Mouse (Mus musculus): Measurements from ENCODE around the gene Lztfl1. TPM values are rescaled to one million over a fixed set of nuclear protein-coding genes. Genes with fewer than 3 reads are reported as not detected.
"Not testable (repeated sequence)": the region's sequence is repeated elsewhere in the genome, so short reads cannot be mapped to it uniquely, and the experiment has no call there.

The Lztfl1 gene
- polyA plus RNA-seq, 1 experiment from 2014 or later: 62.5 TPM

DNA sequence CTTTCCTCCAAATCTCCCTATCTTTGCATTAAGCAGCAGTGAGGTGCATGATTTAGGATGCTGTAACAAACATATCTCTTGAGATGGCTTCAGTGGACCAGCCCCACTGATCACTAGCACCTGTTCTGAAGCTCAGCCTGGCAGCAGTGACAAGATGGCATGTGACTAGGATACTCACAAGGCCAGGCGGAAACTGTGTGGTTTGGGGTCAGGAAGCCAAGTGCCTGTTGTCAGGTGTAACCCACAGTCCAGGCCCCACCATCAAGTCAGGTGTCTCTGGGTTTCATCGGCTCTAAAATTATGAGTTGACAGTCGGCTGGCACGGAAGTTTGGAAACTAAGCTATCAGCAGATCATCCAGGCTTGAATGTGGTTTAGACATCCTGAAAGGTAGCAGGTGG is 36.8 kb upstream of the Lztfl1 start:
- H3K9me3 ChIP-seq (replicated peaks; ENCODE audit: control insufficient read depth, low read length): no peaks in the 10 kb centered on the region
- ATAC-seq (no peak), DNase-seq (ENCODE audit: low spot score) (no peak)
- no peaks in the 10 kb centered on the region for H3K4me1 ChIP-seq (ENCODE audit: control insufficient read depth, insufficient read depth, low read length)
- H3K27me3 ChIP-seq (replicated peaks; ENCODE audit: control insufficient read depth, insufficient read depth, low read length): no peaks in the 10 kb centered on the region
- no peak overlapping the region for H3K4me2 ChIP-seq (ENCODE audit: low read length)
- H3K4me3 ChIP-seq (ENCODE audit: low read depth, low read length): no peak overlapping the region
- no peaks in the 10 kb centered on the region for H3K36me3 ChIP-seq (ENCODE audit: control insufficient read depth, insufficient read depth, low read length)
- H3K9ac ChIP-seq (ENCODE audit: low read length): no peak overlapping the region
- no peak overlapping the region for H3K27ac ChIP-seq (ENCODE audit: low read depth, low read length)
- 92% methylated on average over 4 of the region's 4 CpGs for WGBS

GRCm38 (mm10) chr9:123749687-123750086 is 32.2 kb upstream of the Lztfl1 start:
- not testable (repeated sequence) for H3K9me3 ChIP-seq (replicated peaks; ENCODE audit: control insufficient read depth, low read length); H3K27me3 ChIP-seq (replicated peaks; ENCODE audit: control insufficient read depth, insufficient read depth, low read length); ATAC-seq; H3K4me3 ChIP-seq (ENCODE audit: low read depth, low read length); DNase-seq (ENCODE audit: low spot score); H3K4me2 ChIP-seq (ENCODE audit: low read length); H3K9ac ChIP-seq (ENCODE audit: low read length); H3K36me3 ChIP-seq (ENCODE audit: control insufficient read depth, insufficient read depth, low read length); H3K27ac ChIP-seq (ENCODE audit: low read depth, low read length); H3K4me1 ChIP-seq (ENCODE audit: control insufficient read depth, insufficient read depth, low read length)
- WGBS: 91% methylated on average over 7 of the region's 8 CpGs

GRCm38 (mm10) chr9:123740799-123741198 is 23.3 kb upstream of the Lztfl1 start:
- no peak overlapping the region for H3K27ac ChIP-seq (ENCODE audit: low read depth, low read length)
- no peaks in the 10 kb centered on the region for H3K36me3 ChIP-seq (ENCODE audit: control insufficient read depth, insufficient read depth, low read length)
- ATAC-seq (no peak), DNase-seq (ENCODE audit: low spot score) (no peak)
- WGBS: 88% methylated on average over 4 of the region's 4 CpGs
- H3K9ac ChIP-seq (ENCODE audit: low read length): no peak overlapping the region
- H3K4me1 ChIP-seq (ENCODE audit: control insufficient read depth, insufficient read depth, low read length): no peaks in the 10 kb centered on the region
- no peaks in the 10 kb centered on the region for H3K27me3 ChIP-seq (replicated peaks; ENCODE audit: control insufficient read depth, insufficient read depth, low read length)
- H3K9me3 ChIP-seq (replicated peaks; ENCODE audit: control insufficient read depth, low read length): no peaks in the 10 kb centered on the region
- no peak overlapping the region for H3K4me2 ChIP-seq (ENCODE audit: low read length)
- no peak overlapping the region for H3K4me3 ChIP-seq (ENCODE audit: low read depth, low read length)

GRCm38 (mm10) chr9:123734133-123734532 is 16.6 kb upstream of the Lztfl1 start:
- Histone ChIP-seq H3K27ac (ENCODE audit: low read depth, low read length) (no peak overlapping the region), H3K36me3 (ENCODE audit: control insufficient read depth, insufficient read depth, low read length) (no peaks in the 10 kb centered on the region), H3K4me1 (ENCODE audit: control insufficient read depth, insufficient read depth, low read length) (no peaks in the 10 kb centered on the region), H3K27me3 (replicated peaks; ENCODE audit: control insufficient read depth, insufficient read depth, low read length) (no peaks in the 10 kb centered on the region), H3K9me3 (replicated peaks; ENCODE audit: control insufficient read depth, low read length) (no peaks in the 10 kb centered on the region), H3K4me3 (ENCODE audit: low read depth, low read length) (no peak overlapping the region), H3K9ac (ENCODE audit: low read length) (no peak overlapping the region), H3K4me2 (ENCODE audit: low read length) (no peak overlapping the region)
- DNase-seq (ENCODE audit: low spot score): no peak
- 85% methylated on average over 2 of the region's 3 CpGs for WGBS
- ATAC-seq: no peak

DNA sequence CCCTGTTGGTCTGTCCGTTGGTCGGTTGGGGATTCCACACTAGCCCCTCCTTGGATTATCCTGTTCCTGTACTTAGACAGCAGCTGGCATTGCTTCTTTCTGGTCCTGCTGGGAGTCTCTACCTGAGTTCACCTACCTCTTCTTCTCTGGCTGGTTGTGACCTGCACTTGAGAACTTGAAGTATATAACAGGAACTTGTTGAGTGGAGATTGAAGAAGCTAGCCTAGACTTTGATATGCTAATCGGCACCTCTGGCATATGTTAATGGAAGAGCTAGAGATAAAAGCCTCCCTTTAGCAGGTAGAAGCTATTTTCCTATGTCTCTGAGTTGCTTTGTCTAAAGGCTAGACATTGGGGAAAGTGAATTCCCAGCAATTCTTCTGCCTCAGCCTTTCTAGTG is 13.8 kb upstream of the Lztfl1 start:
- H3K36me3 ChIP-seq (ENCODE audit: control insufficient read depth, insufficient read depth, low read length): no peaks in the 10 kb centered on the region
- no peak overlapping the region for H3K27ac ChIP-seq (ENCODE audit: low read depth, low read length)
- no peak for DNase-seq (ENCODE audit: low spot score)
- ATAC-seq: no peak
- H3K27me3 ChIP-seq (replicated peaks; ENCODE audit: control insufficient read depth, insufficient read depth, low read length): no peaks in the 10 kb centered on the region
- H3K9ac ChIP-seq (ENCODE audit: low read length): no peak overlapping the region
- H3K4me1 ChIP-seq (ENCODE audit: control insufficient read depth, insufficient read depth, low read length): no peaks in the 10 kb centered on the region
- WGBS: 82% methylated on average over 3 of the region's 3 CpGs
- H3K9me3 ChIP-seq (replicated peaks; ENCODE audit: control insufficient read depth, low read length): no peaks in the 10 kb centered on the region
- H3K4me2 ChIP-seq (ENCODE audit: low read length): no peak overlapping the region
- no peak overlapping the region for H3K4me3 ChIP-seq (ENCODE audit: low read depth, low read length)

DNA sequence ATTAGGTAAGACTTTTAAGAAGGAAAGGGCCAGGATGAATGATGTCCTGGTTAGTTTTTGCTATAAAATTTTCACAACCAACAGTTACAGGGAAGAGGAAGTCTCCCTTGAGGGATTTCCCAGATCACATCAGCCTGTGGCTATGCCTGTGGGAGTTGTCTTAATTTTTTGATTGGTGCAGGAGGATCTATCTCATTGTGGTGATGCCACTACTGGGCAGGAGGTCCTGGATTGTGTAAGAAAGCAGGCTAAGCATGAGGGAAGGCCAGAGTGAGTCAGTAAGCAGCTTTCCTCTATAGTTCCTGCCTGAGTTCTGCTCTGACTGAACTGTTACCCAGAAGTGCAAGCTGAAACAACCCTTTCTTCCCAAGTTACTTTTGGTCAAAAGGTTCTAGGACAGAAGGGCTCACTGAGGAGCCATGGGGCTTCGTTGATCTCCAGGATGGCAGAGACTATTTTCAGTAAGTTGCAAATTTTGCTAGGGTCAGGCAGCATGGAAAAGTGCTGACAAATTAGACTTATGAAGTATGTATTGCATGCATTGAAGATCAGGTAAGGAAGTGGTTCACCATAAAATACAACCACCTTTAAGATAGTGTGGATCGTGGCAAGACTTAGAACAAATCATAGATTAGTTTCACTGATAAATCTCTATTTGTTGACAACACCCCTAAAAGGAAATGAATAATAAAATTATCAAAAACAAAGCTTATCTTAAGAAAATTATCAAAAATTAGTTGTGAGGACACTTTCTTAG is 5.4 kb upstream of the Lztfl1 start:
- Histone ChIP-seq H3K27me3 (replicated peaks; ENCODE audit: control insufficient read depth, insufficient read depth, low read length) (no peaks in the 10 kb centered on the region), H3K36me3 (ENCODE audit: control insufficient read depth, insufficient read depth, low read length) (no peaks in the 10 kb centered on the region), H3K4me1 (ENCODE audit: control insufficient read depth, insufficient read depth, low read length) (no peaks in the 10 kb centered on the region), H3K4me3 (ENCODE audit: low read depth, low read length) (no peak overlapping the region), H3K9me3 (replicated peaks; ENCODE audit: control insufficient read depth, low read length) (no peaks in the 10 kb centered on the region), H3K4me2 (ENCODE audit: low read length) (no peak overlapping the region), H3K9ac (ENCODE audit: low read length) (no peak overlapping the region), H3K27ac (ENCODE audit: low read depth, low read length) (no peak overlapping the region)
- ATAC-seq (no peak), DNase-seq (ENCODE audit: low spot score) (no peak)
- WGBS: 78% methylated on average over 2 of the region's 2 CpGs

DNA sequence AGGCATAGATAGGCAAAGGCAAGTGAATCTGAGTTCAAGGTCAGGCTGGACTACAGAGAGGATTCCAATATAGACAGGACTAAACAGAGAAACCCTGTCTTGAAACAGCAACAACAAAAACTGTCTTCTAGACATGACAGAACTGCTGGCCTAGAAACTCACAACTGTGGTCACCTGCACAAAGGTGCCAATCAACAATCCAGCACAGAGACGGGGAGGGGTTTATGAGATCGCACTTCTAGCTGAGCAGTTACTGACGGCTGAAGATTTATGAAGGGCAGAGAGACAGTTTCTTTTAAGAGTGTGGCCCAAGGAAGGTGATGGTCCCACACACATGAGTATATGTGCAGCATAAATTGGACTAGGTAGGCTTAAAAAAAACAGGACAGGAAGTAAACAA is 1.2 kb downstream of the Lztfl1 start:
- Histone ChIP-seq H3K4me2 (ENCODE audit: low read length) (peak overlapping the region; percentile 72), H3K4me3 (ENCODE audit: low read depth, low read length) (0 out of 2 replicates have a peak overlapping the region, but pooled peaks have one; percentile 84), H3K4me1 (ENCODE audit: control insufficient read depth, insufficient read depth, low read length) (peaks cover 5% of the 10 kb centered on the region; the same call in 1 of the 2 replicates), H3K27me3 (replicated peaks; ENCODE audit: control insufficient read depth, insufficient read depth, low read length) (no peaks in the 10 kb centered on the region), H3K9ac (ENCODE audit: low read length) (peak overlapping the region; percentile 29; the same call in 1 of the 2 replicates), H3K36me3 (ENCODE audit: control insufficient read depth, insufficient read depth, low read length) (peaks cover 3% of the 10 kb centered on the region; the same call in 1 of the 2 replicates), H3K9me3 (replicated peaks; ENCODE audit: control insufficient read depth, low read length) (no peaks in the 10 kb centered on the region), H3K27ac (ENCODE audit: low read depth, low read length) (no peak overlapping the region)
- DNase-seq (ENCODE audit: low spot score): no peak
- ATAC-seq: no peak
- 75% methylated on average over 3 of the region's 3 CpGs for whole genome bisulfite sequencing

- H3K9me3 ChIP-seq (replicated peaks; ENCODE audit: control insufficient read depth, low read length): no peaks in the 10 kb centered on the region
- peaks cover 5% of the 10 kb centered on the region; the same call in 1 of the 2 replicates for H3K4me1 ChIP-seq (ENCODE audit: control insufficient read depth, insufficient read depth, low read length)
- peaks cover 21% of the 10 kb centered on the region for H3K36me3 ChIP-seq (ENCODE audit: control insufficient read depth, insufficient read depth, low read length)
- no peak for DNase-seq (ENCODE audit: low spot score)
- H3K27me3 ChIP-seq (replicated peaks; ENCODE audit: control insufficient read depth, insufficient read depth, low read length): no peaks in the 10 kb centered on the region
- WGBS: 87% methylated on average over 2 of the region's 2 CpGs
- H3K4me3 ChIP-seq (ENCODE audit: low read depth, low read length): no peak overlapping the region
- no peak overlapping the region for H3K27ac ChIP-seq (ENCODE audit: low read depth, low read length)
- no peak overlapping the region for H3K4me2 ChIP-seq (ENCODE audit: low read length)
- no peak for ATAC-seq
- no peak overlapping the region for H3K9ac ChIP-seq (ENCODE audit: low read length)
Observed at GRCm38 (mm10) chr9:123713111-123713510, 4.4 kb downstream of the Lztfl1 start.

DNA sequence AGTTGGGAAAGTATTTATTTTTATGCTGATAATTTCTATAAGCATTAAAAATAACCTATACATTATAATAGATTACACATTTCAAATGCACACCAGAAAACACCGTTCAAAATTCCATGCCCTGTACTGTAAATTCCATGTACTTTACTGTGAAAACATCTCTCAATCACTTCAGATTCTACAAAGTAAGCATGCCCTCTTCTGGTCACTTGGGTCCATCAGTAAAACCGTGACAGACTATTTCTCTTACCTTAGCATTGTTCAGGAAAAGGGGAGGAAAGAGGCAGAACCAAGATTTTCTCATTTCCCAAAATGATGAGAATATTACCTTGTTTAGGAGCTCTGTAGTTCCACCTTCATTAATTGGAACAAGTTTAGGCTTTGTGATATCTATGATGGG is 8.3 kb downstream of the Lztfl1 start:
- Histone ChIP-seq H3K9ac (ENCODE audit: low read length) (no peak overlapping the region), H3K4me1 (ENCODE audit: control insufficient read depth, insufficient read depth, low read length) (no peaks in the 10 kb centered on the region), H3K27me3 (replicated peaks; ENCODE audit: control insufficient read depth, insufficient read depth, low read length) (no peaks in the 10 kb centered on the region), H3K36me3 (ENCODE audit: control insufficient read depth, insufficient read depth, low read length) (peaks cover 38% of the 10 kb centered on the region), H3K4me2 (ENCODE audit: low read length) (no peak overlapping the region), H3K9me3 (replicated peaks; ENCODE audit: control insufficient read depth, low read length) (no peaks in the 10 kb centered on the region), H3K4me3 (ENCODE audit: low read depth, low read length) (no peak overlapping the region), H3K27ac (ENCODE audit: low read depth, low read length) (no peak overlapping the region)
- no peak for ATAC-seq
- 49% methylated on average over 2 of the region's 2 CpGs for WGBS
- DNase-seq (ENCODE audit: low spot score): no peak

All from forebrain, embryonic 14.5 days (tissue).